Mouse (Mus musculus) heart, adult 2 months (tissue): Measurements from ENCODE around the gene Gm13119. TPM values are rescaled to one million over a fixed set of nuclear protein-coding genes. Genes with fewer than 3 reads are reported as not detected.
"Not testable (repeated sequence)": the region's sequence is repeated elsewhere in the genome, so short reads cannot be mapped to it uniquely, and the experiment has no call there.

ENCODE experiments used
- DNase-seq, 2 experiments: peaks; one replicate each; pipeline ENCODE4 v3.0.0; 2021
- H3K27ac ChIP-seq: fragments of 200-600 bp; 2 replicates; pipeline ENCODE4 v1.8.1; 2022
- H3K27me3 ChIP-seq: fragments of 200-500 bp; 2 replicates; pipeline ENCODE4 v1.6.1; 2012; ENCODE audit warnings: mild to moderate bottlenecking, low read length, inconsistent platforms, mixed read lengths; ENCODE audit not compliant: control insufficient read depth, insufficient read depth
- H3K36me3 ChIP-seq: fragments of 200-500 bp; 2 replicates; pipeline ENCODE4 v1.6.1; 2012; ENCODE audit warnings: low read length, inconsistent platforms; ENCODE audit not compliant: control insufficient read depth, insufficient read depth
- H3K4me1 ChIP-seq: fragments of 200-500 bp; 2 replicates; pipeline ENCODE4 v1.6.1; 2011; ENCODE audit warnings: low read length; ENCODE audit not compliant: control insufficient read depth, insufficient read depth
- H3K4me3 ChIP-seq: fragments of 200-600 bp; 2 replicates; pipeline ENCODE4 v1.8.1; 2022
- H3K79me2 ChIP-seq: fragments of 200-500 bp; replicated peaks from 2 replicates; pipeline ENCODE4 v1.6.1; 2012; ENCODE audit warnings: mild to moderate bottlenecking, inconsistent platforms, low read length, moderate library complexity, mixed read lengths; ENCODE audit not compliant: control insufficient read depth, insufficient read depth
- H3K9ac ChIP-seq: fragments of 200-500 bp; 2 replicates; pipeline ENCODE4 v1.6.1; 2012; ENCODE audit warnings: low read depth, mild to moderate bottlenecking, control low read depth, inconsistent platforms, low read length, mixed read lengths
- CTCF ChIP-seq: fragments of 200-600 bp; IDR thresholded peaks from 2 replicates; pipeline ENCODE4 v1.8.1; 2022; ENCODE audit warnings: antibody characterized with exemption, mild to moderate bottlenecking, moderate library complexity
- EP300 ChIP-seq: fragments of 200-500 bp; IDR thresholded peaks from 2 replicates; pipeline ENCODE4 v1.6.1; 2011; ENCODE audit warnings: low read depth, low read length, control low read depth; ENCODE audit not compliant: insufficient read depth
- POLR2A ChIP-seq: fragments of 200-500 bp; IDR thresholded peaks from 2 replicates; pipeline ENCODE4 v1.6.1; 2011; ENCODE audit warnings: mild to moderate bottlenecking, low read depth, low read length, control low read depth; ENCODE audit not compliant: insufficient read depth
- WGBS: fragments of 180-500 bp; shearing (Covaris S2); methylation state at CpG from one replicate; pipeline ENCODE4 v1.1.7; 2018; 5-methylcytosine and 5-hydroxymethylcytosine counted together
- intact Hi-C: fragments of 180-260 bp; cut with DNase I; formaldehyde crosslinking; loops from one replicate; pipeline ENCODE4 v1.15.1; 2025
- long read RNA-seq: library from polyadenylated mRNA; stranded (forward); transcript quantifications from one replicate; pipeline ENCODE4 v2.0.0, GENCODE M21; 2021
- polyA plus RNA-seq: library from polyadenylated mRNA; depleted of rRNA; stranded (reverse); fragments of >200 nt; gene quantifications from 2 replicates; pipeline ENCODE4 v1.2.3, GENCODE M21; 2012; rRNA removed
- total RNA-seq, 2 experiments: library from RNA; stranded (reverse); gene quantifications; 2 replicates each; pipeline ENCODE4 v1.2.3; 2021

The Gm13119 gene
- not detected for total RNA-seq
- not detected in 2 replicates for polyA plus RNA-seq
- long read RNA-seq, result 0 reads

- H3K9ac ChIP-seq, H3K4me1 ChIP-seq, intact Hi-C loops, H3K27ac ChIP-seq, H3K36me3 ChIP-seq, H3K27me3 ChIP-seq, H3K79me2 ChIP-seq, DNase-seq, H3K4me3 ChIP-seq: not testable (repeated sequence)
- WGBS, result 79% methylated on average over 3 of the region's 3 CpGs
These were observed at the start of gene Gm13119 for GRCm38 (mm10) chr4:144357642-144358041. TSS of gene Gm13119 (plus strand) at chr4:144357942.

GRCm38 (mm10) chr4:144312666-144313460, 44.9 kb upstream of the Gm13119 start:
- H3K27ac ChIP-seq, H3K9ac ChIP-seq, H3K4me3 ChIP-seq, H3K79me2 ChIP-seq, H3K4me1 ChIP-seq, H3K27me3 ChIP-seq, H3K36me3 ChIP-seq, intact Hi-C loops, DNase-seq: not testable (repeated sequence)
- WGBS, result 64% methylated on average over 2 of the region's 2 CpGs

- H3K79me2 ChIP-seq, H3K27ac ChIP-seq, DNase-seq, H3K4me1 ChIP-seq, H3K36me3 ChIP-seq, H3K9ac ChIP-seq, H3K27me3 ChIP-seq, H3K4me3 ChIP-seq, intact Hi-C loops: not testable (repeated sequence)
- WGBS, result 52% methylated on average over 4 of the region's 4 CpGs
These were observed 27.8 kb upstream of the Gm13119 start, which contains the start of gene Gm13128 for GRCm38 (mm10) chr4:144329949-144330348. TSS of gene Gm13128 (plus strand) at chr4:144330249.

- intact Hi-C loops, DNase-seq, H3K36me3 ChIP-seq, H3K27ac ChIP-seq, H3K79me2 ChIP-seq, H3K9ac ChIP-seq, H3K4me3 ChIP-seq, H3K4me1 ChIP-seq, H3K27me3 ChIP-seq: not testable (repeated sequence)
- 67% methylated on average over 3 of the region's 3 CpGs for whole genome bisulfite sequencing
These were observed 21.9 kb upstream of the Gm13119 start for GRCm38 (mm10) chr4:144335856-144336255.

- Histone ChIP-seq H3K79me2 (no peaks in the 10 kb centered on the region), H3K27ac (no peak within 1 kb of the TSS), H3K27me3 (no peaks in the 10 kb centered on the region), H3K9ac (no peak within 1 kb of the TSS), H3K36me3 (no peaks in the 10 kb centered on the region), H3K4me1 (no peaks in the 10 kb centered on the region), H3K4me3 (no peak within 1 kb of the TSS)
- WGBS, result 26% methylated on average over 2 of the region's 2 CpGs
- DNase-seq, result no peak
- intact Hi-C loops, result no loop called here
- TF ChIP-seq CTCF (no peak), EP300 (no peak), POLR2A (no peak)
These were observed 20.2 kb downstream of the Gm13119 start, which contains the start of gene Pramef20 for GRCm38 (mm10) chr4:144377911-144378310. TSS of gene Pramef20 (minus strand) at chr4:144377933.

GRCm38 (mm10) chr4:144396316-144396715, 38.6 kb downstream of the Gm13119 start:
- H3K79me2 ChIP-seq, result no peaks in the 10 kb centered on the region
- no peak overlapping the region for H3K4me3 ChIP-seq
- intact Hi-C loops, result no loop called here
- WGBS, result 33% methylated on average over 3 of the region's 3 CpGs
- H3K27me3 ChIP-seq, result no peaks in the 10 kb centered on the region
- TF ChIP-seq POLR2A (no peak), EP300 (no peak), CTCF (no peak)
- no peak overlapping the region for H3K9ac ChIP-seq
- DNase-seq, result no peak
- no peak overlapping the region for H3K27ac ChIP-seq
- no peaks in the 10 kb centered on the region for H3K4me1 ChIP-seq
- no peaks in the 10 kb centered on the region for H3K36me3 ChIP-seq
